Mouse (Mus musculus): ENCODE data around the gene Fam32a.

The Fam32a gene

GRCm38 (mm10) chr8:72240403-72240763, 20.9 kb downstream of the Fam32a start:
- in situ Hi-C loops (cut with MboI, MseI): no loop called here

- in situ Hi-C loops (cut with MboI, MseI): no loop called here
These were observed 21.4 kb downstream of the Fam32a start for GRCm38 (mm10) chr8:72240951-72241350.

- in situ Hi-C loops (cut with MboI, MseI): no loop called here
These were observed 22.7 kb downstream of the Fam32a start for GRCm38 (mm10) chr8:72242226-72242625.

- in situ Hi-C loops (cut with MboI, MseI): no loop called here
These were observed 25.1 kb downstream of the Fam32a start for GRCm38 (mm10) chr8:72244610-72245009.

GRCm38 (mm10) chr8:72257171-72257901, 37.8 kb downstream of the Fam32a start:
- in situ Hi-C loops (cut with MboI, MseI): no loop called here

- in situ Hi-C loops (cut with MboI, MseI): no loop called here
These were observed 38.3 kb downstream of the Fam32a start for GRCm38 (mm10) chr8:72257902-72258238.

GRCm38 (mm10) chr8:72259862-72260261, 40.3 kb downstream of the Fam32a start:
- in situ Hi-C loops (cut with MboI, MseI): loop anchor here (10.0 kb wide), 1 partner anchor 385 kb away; the partner anchor contains the start of gene Nwd1

GRCm38 (mm10) chr8:72260585-72260984, 41.1 kb downstream of the Fam32a start:
- in situ Hi-C loops (cut with MboI, MseI): loop anchor here (10.0 kb wide), 1 partner anchor 384 kb away; the partner anchor contains the start of gene Nwd1

- in situ Hi-C loops (cut with MboI, MseI): loop anchor here (10.0 kb wide), 1 partner anchor 384 kb away; the partner anchor contains the start of gene Nwd1
These were observed 41.5 kb downstream of the Fam32a start for GRCm38 (mm10) chr8:72261019-72261418.

- in situ Hi-C loops (cut with MboI, MseI): loop anchor here (10.0 kb wide), 1 partner anchor 383 kb away; the partner anchor contains the start of gene Nwd1
These were observed 41.9 kb downstream of the Fam32a start for GRCm38 (mm10) chr8:72261431-72261830.

- in situ Hi-C loops (cut with MboI, MseI): loop anchor here (10.0 kb wide), 1 partner anchor 383 kb away; the partner anchor contains the start of gene Nwd1
These were observed 42.3 kb downstream of the Fam32a start for GRCm38 (mm10) chr8:72261872-72262271.

- in situ Hi-C loops (cut with MboI, MseI): loop anchor here (10.0 kb wide), 1 partner anchor 382 kb away; the partner anchor contains the start of gene Nwd1
These were observed 43.2 kb downstream of the Fam32a start for GRCm38 (mm10) chr8:72262756-72263155.

GRCm38 (mm10) chr8:72263451-72263850, 43.9 kb downstream of the Fam32a start:
- in situ Hi-C loops (cut with MboI, MseI): loop anchor here (10.0 kb wide), 1 partner anchor 381 kb away; the partner anchor contains the start of gene Nwd1

GRCm38 (mm10) chr8:72265342-72265741, 45.8 kb downstream of the Fam32a start:
- in situ Hi-C loops (cut with MboI, MseI): loop anchor here (5.0 to 10.0 kb wide), 3 partner anchors 102 to 379 kb away; partner anchors contain the start of gene Nwd1

- in situ Hi-C loops (cut with MboI, MseI): loop anchor here (5.0 to 10.0 kb wide), 3 partner anchors 101 to 378 kb away; partner anchors contain the start of gene Nwd1
These were observed 47.1 kb downstream of the Fam32a start for GRCm38 (mm10) chr8:72266671-72267070.

- in situ Hi-C loops (cut with MboI, MseI): loop anchor here (5.0 to 10.0 kb wide), 3 partner anchors 100 to 378 kb away; partner anchors contain the start of gene Nwd1
These were observed 47.6 kb downstream of the Fam32a start for GRCm38 (mm10) chr8:72267106-72267505.

GRCm38 (mm10) chr8:72268356-72268755, 48.8 kb downstream of the Fam32a start:
- in situ Hi-C loops (cut with MboI, MseI): loop anchor here (5.0 to 10.0 kb wide), 3 partner anchors 99 to 376 kb away; partner anchors contain the start of gene Nwd1

- in situ Hi-C loops (cut with MboI, MseI): no loop called here
These were observed 51.1 kb downstream of the Fam32a start for GRCm38 (mm10) chr8:72270606-72271005.

- in situ Hi-C loops (cut with MboI, MseI): no loop called here
These were observed 51.6 kb downstream of the Fam32a start for GRCm38 (mm10) chr8:72271051-72271660.

GRCm38 (mm10) chr8:72271691-72272090, 52.2 kb downstream of the Fam32a start:
- in situ Hi-C loops (cut with MboI, MseI): no loop called here

- in situ Hi-C loops (cut with MboI, MseI): no loop called here
These were observed 52.8 kb downstream of the Fam32a start for GRCm38 (mm10) chr8:72272361-72272760.

GRCm38 (mm10) chr8:72273111-72273770, 53.7 kb downstream of the Fam32a start:
- in situ Hi-C loops (cut with MboI, MseI): no loop called here
